Mouse (Mus musculus): ENCODE results near the gene Atp5k. TPM values are rescaled to one million over a fixed set of nuclear protein-coding genes. Genes with fewer than 3 reads are reported as not detected.

Atp5k gene
- polyA plus RNA-seq, 1 experiment from 2014 or later: 447 TPM

DNA sequence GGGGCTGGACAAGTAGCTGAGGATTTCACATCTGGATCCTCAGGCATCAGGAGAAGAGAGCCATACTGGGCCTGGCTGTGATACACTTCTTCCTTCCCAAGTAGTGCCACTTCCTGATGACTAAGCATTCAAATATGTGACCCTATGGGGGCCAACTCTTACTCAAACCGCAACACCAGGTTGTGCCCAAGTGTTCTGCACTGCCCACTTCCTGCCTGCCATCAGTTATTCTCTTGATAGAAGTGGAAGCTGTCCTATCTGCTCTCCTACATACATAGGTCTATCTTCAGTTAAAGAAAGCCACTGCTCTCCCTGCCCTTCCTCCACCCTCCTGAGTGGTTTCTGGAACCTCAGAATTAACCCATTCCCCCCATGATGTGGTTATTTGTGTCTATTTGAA lies 28.8 kb downstream of the Atp5k start:
- 87% methylated on average over 1 of the region's 1 CpGs for WGBS
- Histone ChIP-seq H3K36me3 (no peaks in the 10 kb centered on the region), H3K27me3 (ENCODE audit: insufficient read depth, poor library complexity, severe bottlenecking) (no peaks in the 10 kb centered on the region), H3K27ac (no peak overlapping the region), H3K9me3 (no peaks in the 10 kb centered on the region), H3K4me3 (no peak overlapping the region), H3K4me1 (replicated peaks) (no peaks in the 10 kb centered on the region)
- DNase-seq (ENCODE audit: low spot score): no peak

DNA sequence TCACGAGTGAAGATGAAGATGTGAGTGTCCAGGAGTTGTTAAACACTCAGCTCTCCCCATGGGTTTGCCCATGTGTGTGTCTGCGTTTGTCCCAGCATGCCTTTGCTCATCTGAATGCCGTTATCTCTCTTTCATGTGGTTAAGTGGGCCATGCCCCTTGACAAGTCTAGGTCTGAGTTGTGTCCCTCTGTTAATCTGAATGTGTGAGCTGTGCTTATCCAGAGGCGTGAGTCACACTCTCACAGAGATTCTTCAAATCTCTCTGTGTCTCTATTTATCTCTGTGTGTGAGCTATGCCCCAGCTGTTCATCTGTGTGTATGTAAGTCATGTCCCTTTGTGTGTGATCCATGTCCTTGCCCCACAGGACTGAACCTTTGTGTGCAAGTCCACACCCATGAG lies 30.8 kb downstream of the Atp5k start:
- WGBS: 81% methylated on average over 4 of the region's 4 CpGs
- H3K4me1 ChIP-seq (replicated peaks): no peaks in the 10 kb centered on the region
- DNase-seq (ENCODE audit: low spot score): no peak
- H3K27me3 ChIP-seq (ENCODE audit: insufficient read depth, poor library complexity, severe bottlenecking): no peaks in the 10 kb centered on the region
- no peaks in the 10 kb centered on the region for H3K9me3 ChIP-seq
- H3K36me3 ChIP-seq: no peaks in the 10 kb centered on the region
- H3K27ac ChIP-seq: no peak overlapping the region
- no peak overlapping the region for H3K4me3 ChIP-seq

DNA sequence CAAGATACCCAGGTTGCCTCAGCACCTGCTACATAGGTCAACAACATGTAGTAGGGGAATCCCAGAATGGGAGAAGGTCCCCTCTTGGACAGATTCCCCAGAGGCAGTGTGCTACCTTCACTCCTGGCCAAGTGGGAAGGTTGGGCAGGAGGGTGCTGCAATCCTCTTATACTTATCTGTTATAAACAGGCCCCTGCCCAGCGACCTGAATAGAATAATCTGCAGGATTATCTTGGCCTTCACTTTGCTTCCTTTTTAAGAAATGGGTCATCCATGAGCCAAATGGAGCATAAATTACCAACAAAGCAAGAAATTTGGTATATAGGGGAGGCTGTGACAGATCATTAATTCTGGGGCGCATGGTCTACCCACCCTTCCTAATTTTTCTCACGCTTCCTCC lies 44.5 kb downstream of the Atp5k start:
- Histone ChIP-seq H3K9me3 (no peaks in the 10 kb centered on the region), H3K4me3 (no peak overlapping the region), H3K36me3 (no peaks in the 10 kb centered on the region), H3K4me1 (replicated peaks) (no peaks in the 10 kb centered on the region), H3K27me3 (ENCODE audit: insufficient read depth, poor library complexity, severe bottlenecking) (no peaks in the 10 kb centered on the region), H3K27ac (no peak overlapping the region)
- DNase-seq (ENCODE audit: low spot score): no peak
- 78% methylated on average over 3 of the region's 3 CpGs for WGBS

DNA sequence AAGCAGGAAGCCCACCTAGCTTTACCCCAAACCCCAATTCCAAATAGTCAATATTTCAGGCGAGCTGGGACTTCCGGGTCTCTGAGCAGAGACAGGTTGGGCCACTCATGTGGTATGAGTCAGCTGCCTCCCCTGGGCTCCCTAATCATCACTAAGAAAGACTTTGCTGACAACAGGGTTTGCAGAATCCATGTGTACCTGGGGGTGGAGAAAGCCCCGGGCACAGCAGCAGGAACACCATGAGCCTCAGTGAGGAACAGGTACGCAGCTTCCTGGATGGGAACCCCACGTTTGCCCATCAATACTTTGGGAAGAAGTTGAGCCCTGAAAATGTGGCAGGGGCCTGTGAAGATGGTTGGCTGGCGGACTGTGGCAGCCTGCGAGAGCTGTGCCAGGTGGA lies 46.0 kb downstream of the Atp5k start, which contains the start of gene Pde6b:
TSS of gene Pde6b (plus strand) at position 191 of the 400 bp plus-strand sequence.
- H3K36me3 ChIP-seq: no peaks in the 10 kb centered on the region
- H3K9me3 ChIP-seq: no peaks in the 10 kb centered on the region
- H3K4me3 ChIP-seq: no peak within 1 kb of the TSS
- 75% methylated on average over 7 of the region's 7 CpGs for WGBS
- H3K27ac ChIP-seq: no peak within 1 kb of the TSS
- no peaks in the 10 kb centered on the region for H3K4me1 ChIP-seq (replicated peaks)
- H3K27me3 ChIP-seq (ENCODE audit: insufficient read depth, poor library complexity, severe bottlenecking): no peaks in the 10 kb centered on the region
- DNase-seq (ENCODE audit: low spot score): no peak

DNA sequence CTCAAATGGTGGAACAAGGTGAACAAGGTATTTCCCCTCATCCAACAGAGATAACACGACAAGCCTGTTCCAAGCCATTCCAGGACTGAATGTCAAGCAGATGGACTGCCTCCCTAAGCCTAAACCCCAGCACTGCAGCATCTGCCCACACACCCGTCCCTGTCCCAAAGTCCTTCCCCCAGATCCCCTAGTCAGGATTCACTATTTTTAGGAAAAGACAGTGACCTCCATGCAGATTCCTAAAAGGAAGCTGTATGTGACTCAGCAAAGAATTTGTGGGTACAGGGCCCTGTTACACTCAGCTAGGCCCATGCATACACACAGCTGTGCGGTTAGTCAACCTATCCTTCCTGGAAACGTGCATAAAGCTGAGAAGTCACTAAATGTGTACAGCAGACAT lies 47.8 kb downstream of the Atp5k start:
- DNase-seq (ENCODE audit: low spot score): no peak
- Histone ChIP-seq H3K4me3 (no peak overlapping the region), H3K9me3 (no peaks in the 10 kb centered on the region), H3K36me3 (no peaks in the 10 kb centered on the region), H3K27me3 (ENCODE audit: insufficient read depth, poor library complexity, severe bottlenecking) (no peaks in the 10 kb centered on the region), H3K4me1 (replicated peaks) (no peaks in the 10 kb centered on the region), H3K27ac (no peak overlapping the region)
- WGBS: 79% methylated on average over 4 of the region's 4 CpGs

DNA sequence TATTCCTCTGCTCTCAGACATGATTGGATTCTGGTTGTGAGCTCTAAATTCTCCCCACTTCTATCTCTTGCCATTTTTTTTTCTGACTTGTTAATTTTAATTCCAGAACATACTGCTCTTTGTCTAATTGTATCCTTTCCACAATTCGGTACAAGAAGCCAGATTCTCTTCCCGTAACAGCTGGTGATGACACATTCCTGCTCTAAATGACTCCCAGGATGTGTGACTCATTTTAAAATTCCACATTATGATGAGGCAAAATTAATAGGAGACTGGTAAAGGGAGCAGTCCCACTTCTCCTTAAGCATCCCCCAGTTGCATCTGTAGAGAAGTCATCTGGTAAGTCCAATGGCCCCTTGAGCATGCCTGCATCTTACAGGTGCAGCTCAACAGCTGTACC lies 48.6 kb downstream of the Atp5k start:
- WGBS: 92% methylated on average over 2 of the region's 2 CpGs
- no peaks in the 10 kb centered on the region for H3K36me3 ChIP-seq
- H3K27ac ChIP-seq: no peak overlapping the region
- H3K4me3 ChIP-seq: no peak overlapping the region
- H3K4me1 ChIP-seq (replicated peaks): no peaks in the 10 kb centered on the region
- no peak for DNase-seq (ENCODE audit: low spot score)
- no peaks in the 10 kb centered on the region for H3K27me3 ChIP-seq (ENCODE audit: insufficient read depth, poor library complexity, severe bottlenecking)
- no peaks in the 10 kb centered on the region for H3K9me3 ChIP-seq

Other genes with a start within 250 kb of the Atp5k start
- gene Dr1, start 165.6 kb downstream of the Atp5k start, polyA plus RNA-seq (2016; fragmentation: Nextera tagmentation; extraction: Ambion mirVana): 40.3 and 47.2 TPM in 2 replicates
- gene Pigg, start 121.8 kb downstream of the Atp5k start, polyA plus RNA-seq (2016; fragmentation: Nextera tagmentation; extraction: Ambion mirVana): 5.8 and 6.0 TPM in 2 replicates
- not detected in 2 replicates for gene Gm42517, start 66.5 kb downstream of the Atp5k start, polyA plus RNA-seq (2016; fragmentation: Nextera tagmentation; extraction: Ambion mirVana)
- 0.25 and 0.44 TPM in 2 replicates for gene Pde6b, start 46.1 kb downstream of the Atp5k start, polyA plus RNA-seq (2016; fragmentation: Nextera tagmentation; extraction: Ambion mirVana)
- 0.10 and 0.13 TPM in 2 replicates for gene Mfsd7a, start 14.4 kb upstream of the Atp5k start, polyA plus RNA-seq (2016; fragmentation: Nextera tagmentation; extraction: Ambion mirVana)
- gene Pcgf3, start 26.8 kb upstream of the Atp5k start, polyA plus RNA-seq (2016; fragmentation: Nextera tagmentation; extraction: Ambion mirVana): 24.3 and 27.5 TPM in 2 replicates
- gene Cplx1, start 115.6 kb upstream of the Atp5k start, polyA plus RNA-seq (2016; fragmentation: Nextera tagmentation; extraction: Ambion mirVana): 6.9 and 11.2 TPM in 2 replicates
- 58.0 and 60.9 TPM in 2 replicates for gene Gak, start 195.3 kb upstream of the Atp5k start, polyA plus RNA-seq (2016; fragmentation: Nextera tagmentation; extraction: Ambion mirVana)
- gene Tmem175, start 195.3 kb upstream of the Atp5k start, polyA plus RNA-seq (2016; fragmentation: Nextera tagmentation; extraction: Ambion mirVana): 17.3 and 19.2 TPM in 2 replicates
- 12.0 and 12.8 TPM in 2 replicates for gene Idua, start 225.9 kb upstream of the Atp5k start, polyA plus RNA-seq (2016; fragmentation: Nextera tagmentation; extraction: Ambion mirVana)
- gene Dgkq, start 235.2 kb upstream of the Atp5k start, polyA plus RNA-seq (2016; fragmentation: Nextera tagmentation; extraction: Ambion mirVana): 11.1 and 15.1 TPM in 2 replicates
- gene Slc26a1, start 241.1 kb upstream of the Atp5k start, polyA plus RNA-seq (2016; fragmentation: Nextera tagmentation; extraction: Ambion mirVana): 0.57 and 0.99 TPM in 2 replicates

Measured in hindbrain, embryonic 10.5 days (tissue).